Mouse (Mus musculus): Measurements from ENCODE around the gene Retnlb. TPM values are rescaled to one million over a fixed set of nuclear protein-coding genes. Genes with fewer than 3 reads are reported as not detected.

Retnlb gene
- total and polyA plus RNA-seq, 2 experiments from 2014 or later: not detected

DNA sequence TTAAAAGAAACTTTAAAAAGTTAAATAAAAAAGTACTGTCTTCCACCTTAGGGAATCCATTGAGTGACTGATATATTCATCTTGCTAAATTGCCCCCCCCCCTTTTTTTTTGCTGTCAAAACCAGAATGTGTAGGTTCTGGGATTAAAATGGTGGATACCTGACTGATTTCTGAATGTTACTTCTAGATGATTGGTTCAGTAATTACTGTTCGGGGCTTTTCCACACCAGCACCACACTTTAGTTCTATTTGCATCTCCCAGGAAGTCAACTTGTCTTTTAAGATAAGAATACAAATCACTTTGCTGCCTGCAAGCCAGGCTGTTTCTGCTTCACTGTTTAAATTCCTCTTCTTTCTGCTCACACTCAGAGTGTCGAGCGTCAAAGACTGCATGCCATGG is 18.4 kb upstream of the Retnlb start:
- Histone ChIP-seq H3K27ac (ENCODE audit: low read depth) (no peak overlapping the region), H3K36me3 (replicated peaks; ENCODE audit: control insufficient read depth, insufficient read depth, low read length) (no peaks in the 10 kb centered on the region), H3K9ac (replicated peaks; ENCODE audit: low read depth, low read length) (no peak overlapping the region), H3K4me3 (ENCODE audit: low read depth, low read length) (no peak overlapping the region), H3K4me1 (ENCODE audit: control insufficient read depth, insufficient read depth) (no peaks in the 10 kb centered on the region), H3K9me3 (replicated peaks; ENCODE audit: control insufficient read depth, low read length) (no peaks in the 10 kb centered on the region), H3K4me2 (ENCODE audit: low read depth, low read length) (no peak overlapping the region), H3K27me3 (ENCODE audit: control insufficient read depth, insufficient read depth, low read length) (no peaks in the 10 kb centered on the region)
- no peak for ATAC-seq (ENCODE audit: insufficient read depth, low read depth)
- WGBS: 16% methylated on average over 3 of the region's 3 CpGs
- no peak for TF ChIP-seq EP300 (IDR thresholded peaks at IDR 0.05; ENCODE audit: low read depth)
- DNase-seq (ENCODE audit: low spot score): no peak

DNA sequence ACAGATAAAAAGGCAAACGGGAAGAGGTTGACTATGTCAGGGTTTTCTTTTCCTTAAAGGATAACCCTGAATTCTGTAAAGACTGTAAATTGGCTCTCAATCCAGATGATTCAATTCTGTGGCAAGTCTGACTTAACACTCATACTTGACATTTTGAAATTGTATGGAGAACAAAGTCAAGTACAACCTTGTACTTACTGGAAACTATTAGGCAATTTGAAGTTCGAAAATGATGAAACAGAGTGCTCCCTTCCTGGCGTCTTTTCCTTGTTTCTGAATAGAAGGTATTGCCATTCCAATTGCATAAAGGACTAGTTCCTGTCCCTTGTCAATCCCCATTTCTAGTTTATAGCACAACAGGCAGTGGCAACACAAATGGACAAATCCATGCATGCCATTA is 17.2 kb upstream of the Retnlb start:
- Histone ChIP-seq H3K27me3 (ENCODE audit: control insufficient read depth, insufficient read depth, low read length) (no peaks in the 10 kb centered on the region), H3K9ac (replicated peaks; ENCODE audit: low read depth, low read length) (no peak overlapping the region), H3K4me3 (ENCODE audit: low read depth, low read length) (no peak overlapping the region), H3K36me3 (replicated peaks; ENCODE audit: control insufficient read depth, insufficient read depth, low read length) (no peaks in the 10 kb centered on the region), H3K9me3 (replicated peaks; ENCODE audit: control insufficient read depth, low read length) (no peaks in the 10 kb centered on the region), H3K4me2 (ENCODE audit: low read depth, low read length) (no peak overlapping the region), H3K27ac (ENCODE audit: low read depth) (no peak overlapping the region), H3K4me1 (ENCODE audit: control insufficient read depth, insufficient read depth) (no peaks in the 10 kb centered on the region)
- ATAC-seq (ENCODE audit: insufficient read depth, low read depth): no peak
- TF ChIP-seq EP300 (IDR thresholded peaks at IDR 0.05; ENCODE audit: low read depth) (no peak), CTCF (IDR thresholded peaks at IDR 0.05; ENCODE audit: low read depth) (no peak)
- no peak for DNase-seq (ENCODE audit: low spot score)
- 81% methylated on average over 3 of the region's 3 CpGs for WGBS

DNA sequence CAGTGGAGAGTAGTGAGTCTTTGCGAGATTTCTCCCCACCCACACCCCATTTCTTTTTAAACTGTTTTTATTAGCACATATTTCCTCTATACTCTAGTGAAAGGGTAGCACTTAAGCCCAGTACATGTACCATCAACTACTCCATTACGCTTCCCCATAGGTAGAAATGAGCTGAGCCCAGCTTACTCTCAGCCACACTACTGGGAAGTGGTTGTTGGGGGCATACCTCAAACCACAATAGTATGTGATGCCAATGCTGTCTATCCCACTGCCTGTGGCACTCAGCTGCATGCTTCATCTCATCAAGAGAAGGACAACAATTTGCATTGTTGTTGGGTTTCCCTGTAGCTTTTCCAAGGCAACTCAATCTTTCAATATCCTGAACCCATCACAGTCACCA is 15.8 kb upstream of the Retnlb start:
- Histone ChIP-seq H3K27me3 (ENCODE audit: control insufficient read depth, insufficient read depth, low read length) (no peaks in the 10 kb centered on the region), H3K4me1 (ENCODE audit: control insufficient read depth, insufficient read depth) (no peaks in the 10 kb centered on the region), H3K4me2 (ENCODE audit: low read depth, low read length) (no peak overlapping the region), H3K36me3 (replicated peaks; ENCODE audit: control insufficient read depth, insufficient read depth, low read length) (no peaks in the 10 kb centered on the region), H3K27ac (ENCODE audit: low read depth) (no peak overlapping the region), H3K9me3 (replicated peaks; ENCODE audit: control insufficient read depth, low read length) (no peaks in the 10 kb centered on the region), H3K4me3 (ENCODE audit: low read depth, low read length) (no peak overlapping the region), H3K9ac (replicated peaks; ENCODE audit: low read depth, low read length) (no peak overlapping the region)
- no peak for ATAC-seq (ENCODE audit: insufficient read depth, low read depth)
- WGBS: 81% methylated on average over 2 of the region's 2 CpGs
- DNase-seq (ENCODE audit: low spot score): no peak
- no peak for TF ChIP-seq EP300 (IDR thresholded peaks at IDR 0.05; ENCODE audit: low read depth)
- TF ChIP-seq CTCF (IDR thresholded peaks at IDR 0.05; ENCODE audit: low read depth): no peak

DNA sequence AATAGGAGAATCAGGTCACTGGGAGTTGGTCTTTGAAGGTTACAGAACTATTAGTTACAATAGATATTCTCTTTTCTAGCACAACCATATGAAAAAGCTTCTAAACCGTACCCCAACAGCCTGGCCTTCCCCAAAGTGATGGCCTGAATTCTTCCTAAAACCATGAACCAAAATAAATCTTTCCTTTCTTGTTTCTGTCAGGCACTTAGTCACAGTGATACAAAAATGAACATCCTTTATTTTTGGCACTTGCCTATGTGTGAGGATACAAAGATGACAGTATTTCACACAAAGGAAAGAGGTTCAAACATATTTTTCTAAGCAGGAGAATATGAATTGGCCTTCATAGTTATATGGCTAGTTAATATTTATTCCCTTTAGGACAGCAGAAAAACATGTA is 11.2 kb upstream of the Retnlb start:
- H3K4me1 ChIP-seq (ENCODE audit: control insufficient read depth, insufficient read depth): no peaks in the 10 kb centered on the region
- 66% methylated on average over 1 of the region's 1 CpGs for WGBS
- no peaks in the 10 kb centered on the region for H3K27me3 ChIP-seq (ENCODE audit: control insufficient read depth, insufficient read depth, low read length)
- no peak overlapping the region for H3K4me2 ChIP-seq (ENCODE audit: low read depth, low read length)
- TF ChIP-seq EP300 (IDR thresholded peaks at IDR 0.05; ENCODE audit: low read depth) (no peak), CTCF (IDR thresholded peaks at IDR 0.05; ENCODE audit: low read depth) (no peak)
- no peak overlapping the region for H3K27ac ChIP-seq (ENCODE audit: low read depth)
- DNase-seq (ENCODE audit: low spot score) (no peak), ATAC-seq (ENCODE audit: insufficient read depth, low read depth) (no peak)
- no peaks in the 10 kb centered on the region for H3K36me3 ChIP-seq (replicated peaks; ENCODE audit: control insufficient read depth, insufficient read depth, low read length)
- no peaks in the 10 kb centered on the region for H3K9me3 ChIP-seq (replicated peaks; ENCODE audit: control insufficient read depth, low read length)
- H3K9ac ChIP-seq (replicated peaks; ENCODE audit: low read depth, low read length): no peak overlapping the region
- no peak overlapping the region for H3K4me3 ChIP-seq (ENCODE audit: low read depth, low read length)

DNA sequence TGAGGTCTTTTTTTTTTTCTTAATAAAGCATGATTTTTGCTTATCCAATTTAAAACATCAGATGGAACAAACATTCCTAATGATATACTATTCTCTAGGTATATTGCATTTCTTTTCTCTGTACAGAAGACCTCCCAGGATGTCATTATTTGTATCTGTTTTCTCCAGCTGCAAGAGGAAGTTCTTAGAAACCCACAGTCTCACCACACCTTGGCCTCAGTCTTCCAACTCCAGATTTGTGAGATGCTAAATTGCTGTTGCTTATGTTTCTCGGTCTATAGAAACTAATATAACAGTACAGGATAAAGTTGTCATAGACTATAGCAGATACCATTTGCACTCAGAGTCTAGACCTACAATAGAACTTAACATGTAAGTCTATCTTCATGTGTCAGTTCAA is 10.1 kb upstream of the Retnlb start:
- H3K36me3 ChIP-seq (replicated peaks; ENCODE audit: control insufficient read depth, insufficient read depth, low read length): no peaks in the 10 kb centered on the region
- DNase-seq (ENCODE audit: low spot score): no peak
- WGBS: 73% methylated on average over 1 of the region's 1 CpGs
- H3K9me3 ChIP-seq (replicated peaks; ENCODE audit: control insufficient read depth, low read length): no peaks in the 10 kb centered on the region
- no peak overlapping the region for H3K9ac ChIP-seq (replicated peaks; ENCODE audit: low read depth, low read length)
- H3K27me3 ChIP-seq (ENCODE audit: control insufficient read depth, insufficient read depth, low read length): no peaks in the 10 kb centered on the region
- H3K27ac ChIP-seq (ENCODE audit: low read depth): no peak overlapping the region
- no peak overlapping the region for H3K4me2 ChIP-seq (ENCODE audit: low read depth, low read length)
- no peaks in the 10 kb centered on the region for H3K4me1 ChIP-seq (ENCODE audit: control insufficient read depth, insufficient read depth)
- H3K4me3 ChIP-seq (ENCODE audit: low read depth, low read length): no peak overlapping the region
- no peak for TF ChIP-seq EP300 (IDR thresholded peaks at IDR 0.05; ENCODE audit: low read depth)
- no peak for ATAC-seq (ENCODE audit: insufficient read depth, low read depth)

DNA sequence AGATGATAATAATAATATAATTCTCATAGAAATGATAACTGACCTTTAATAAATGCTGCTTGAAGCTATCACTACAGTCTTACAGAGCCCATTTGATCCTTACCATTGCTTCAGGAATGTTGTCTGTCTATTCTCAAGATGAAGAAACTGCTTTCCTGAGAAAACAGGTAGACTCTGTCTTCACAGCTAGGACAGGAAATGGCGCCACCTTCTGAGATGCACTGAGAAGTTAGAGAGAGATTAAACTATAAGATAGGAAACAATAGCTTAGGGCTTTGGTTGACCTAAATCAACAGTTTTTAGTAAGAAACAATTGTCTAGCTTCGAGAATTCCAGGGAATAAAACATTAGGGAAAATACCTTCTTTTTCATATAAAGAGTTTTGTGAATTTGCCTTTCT is 7.3 kb upstream of the Retnlb start:
- DNase-seq (ENCODE audit: low spot score): no peak
- 34% methylated on average over 2 of the region's 2 CpGs for WGBS

More for the DNA sequence above, 7.3 kb upstream of the Retnlb start:
- TF ChIP-seq CTCF (IDR thresholded peaks at IDR 0.05; ENCODE audit: low read depth): no peak
- no peak for TF ChIP-seq EP300 (IDR thresholded peaks at IDR 0.05; ENCODE audit: low read depth)
- no peak for ATAC-seq (ENCODE audit: insufficient read depth, low read depth)
- Histone ChIP-seq H3K27me3 (ENCODE audit: control insufficient read depth, insufficient read depth, low read length) (no peaks in the 10 kb centered on the region), H3K27ac (ENCODE audit: low read depth) (no peak overlapping the region), H3K4me1 (ENCODE audit: control insufficient read depth, insufficient read depth) (no peaks in the 10 kb centered on the region), H3K4me3 (ENCODE audit: low read depth, low read length) (no peak overlapping the region), H3K4me2 (ENCODE audit: low read depth, low read length) (no peak overlapping the region), H3K9ac (replicated peaks; ENCODE audit: low read depth, low read length) (no peak overlapping the region), H3K36me3 (replicated peaks; ENCODE audit: control insufficient read depth, insufficient read depth, low read length) (no peaks in the 10 kb centered on the region), H3K9me3 (replicated peaks; ENCODE audit: control insufficient read depth, low read length) (no peaks in the 10 kb centered on the region)
